Mouse (Mus musculus) heart, embryonic 13.5 days (tissue): ENCODE results near the gene Prn. TPM values are rescaled to one million over a fixed set of nuclear protein-coding genes. Genes with fewer than 3 reads are reported as not detected.

Experiments used
- ATAC-seq: fragments of 200-750 bp; cut with Nextera tagmentation; 2 replicates; pipeline ENCODE4 v1.8.0; 2017; ENCODE audit warnings: moderate TSS enrichment; ENCODE audit not compliant: insufficient number of reproducible peaks, low FRiP score, low TSS enrichment; ENCODE audit errors: extremely low read depth
- H3K27ac ChIP-seq: fragments of 300-500 bp; sonication (generic); replicated peaks from 2 replicates; pipeline ENCODE4 v1.5.1; 2015; ENCODE audit warnings: moderate library complexity, mild to moderate bottlenecking, inconsistent platforms
- H3K27me3 ChIP-seq: fragments of 300-500 bp; sonication (generic); replicated peaks from 2 replicates; pipeline ENCODE4 v1.6.1; 2015; ENCODE audit warnings: mild to moderate bottlenecking, inconsistent platforms
- H3K36me3 ChIP-seq: fragments of 300-500 bp; sonication (generic); 2 replicates; pipeline ENCODE4 v1.6.1; 2015; ENCODE audit warnings: mild to moderate bottlenecking, inconsistent platforms
- H3K4me1 ChIP-seq: fragments of 300-500 bp; sonication (generic); 2 replicates; pipeline ENCODE4 v1.6.1; 2015; ENCODE audit warnings: inconsistent platforms
- H3K4me2 ChIP-seq: fragments of 300-500 bp; sonication (generic); 2 replicates; pipeline ENCODE4 v1.6.1; 2015; ENCODE audit warnings: inconsistent platforms, mild to moderate bottlenecking, moderate library complexity
- H3K4me3 ChIP-seq: fragments of 300-500 bp; sonication (generic); 2 replicates; pipeline ENCODE4 v1.5.1; 2015; ENCODE audit warnings: moderate library complexity, mild to moderate bottlenecking, inconsistent platforms
- H3K9ac ChIP-seq: fragments of 300-500 bp; sonication (generic); 2 replicates; pipeline ENCODE4 v1.6.1; 2015; ENCODE audit warnings: inconsistent platforms, mild to moderate bottlenecking, moderate library complexity
- H3K9me3 ChIP-seq: fragments of 300-500 bp; sonication (generic); 2 replicates; pipeline ENCODE4 v1.6.1; 2016; ENCODE audit warnings: inconsistent platforms
- WGBS: fragments of 180-500 bp; shearing (Covaris S2); methylation state at CpG from one replicate; pipeline ENCODE4 v1.1.7; 2015; ENCODE audit warnings: mixed read lengths; 5-methylcytosine and 5-hydroxymethylcytosine counted together
- polyA plus RNA-seq: library from polyadenylated mRNA; unstranded; fragments of >200 nt; fragmentation: Nextera tagmentation; extraction: Ambion mirVana; gene quantifications from 2 replicates; pipeline ENCODE4 v1.2.1, GENCODE M21; 2015

Prn gene
- polyA plus RNA-seq, 1 experiment from 2014 or later = not detected

GRCm38 (mm10) chr2:132001696-132002334, 92.1 kb downstream of the Prn start:
- Histone ChIP-seq H3K27ac (no peak overlapping the region), H3K4me3 (no peak overlapping the region), H3K27me3 (no peaks in the 10 kb centered on the region), H3K4me2 (no peak overlapping the region), H3K36me3 (peaks cover 9% of the 10 kb centered on the region; the same call in 1 of the 2 replicates), H3K4me1 (peaks cover 23% of the 10 kb centered on the region), H3K9ac (no peak overlapping the region), H3K9me3 (no peaks in the 10 kb centered on the region)
- WGBS = 56% methylated on average over 13 of the region's 13 CpGs
- ATAC-seq = no peak

- H3K9me3 ChIP-seq = no peaks in the 10 kb centered on the region
- WGBS = 66% methylated on average over 5 of the region's 5 CpGs
- H3K27me3 ChIP-seq = no peaks in the 10 kb centered on the region
- no peak overlapping the region for H3K9ac ChIP-seq
- no peak overlapping the region for H3K27ac ChIP-seq
- ATAC-seq = no peak
- H3K36me3 ChIP-seq = peaks cover 6% of the 10 kb centered on the region; the same call in 1 of the 2 replicates
- H3K4me2 ChIP-seq = no peak overlapping the region
- H3K4me1 ChIP-seq = peaks cover 25% of the 10 kb centered on the region
- no peak overlapping the region for H3K4me3 ChIP-seq
Observed at GRCm38 (mm10) chr2:132003916-132004315, 94.2 kb downstream of the Prn start.

GRCm38 (mm10) chr2:132004495-132005136, 94.9 kb downstream of the Prn start:
- ATAC-seq = no peak
- WGBS = 82% methylated on average over 9 of the region's 9 CpGs
- H3K36me3 ChIP-seq = peaks cover 6% of the 10 kb centered on the region; the same call in 1 of the 2 replicates
- H3K9me3 ChIP-seq = no peaks in the 10 kb centered on the region
- H3K9ac ChIP-seq = no peak overlapping the region
- no peaks in the 10 kb centered on the region for H3K27me3 ChIP-seq
- no peak overlapping the region for H3K4me2 ChIP-seq
- peaks cover 25% of the 10 kb centered on the region for H3K4me1 ChIP-seq
- no peak overlapping the region for H3K27ac ChIP-seq
- no peak overlapping the region for H3K4me3 ChIP-seq

GRCm38 (mm10) chr2:132005445-132005844, 95.7 kb downstream of the Prn start:
- Histone ChIP-seq H3K4me2 (no peak overlapping the region), H3K9ac (no peak overlapping the region), H3K27ac (no peak overlapping the region), H3K36me3 (peaks cover 10% of the 10 kb centered on the region; the same call in 1 of the 2 replicates), H3K4me1 (peaks cover 25% of the 10 kb centered on the region), H3K4me3 (no peak overlapping the region), H3K9me3 (no peaks in the 10 kb centered on the region), H3K27me3 (no peaks in the 10 kb centered on the region)
- no peak for ATAC-seq
- WGBS = 76% methylated on average over 4 of the region's 4 CpGs

Other genes with a start within 250 kb of the Prn start
- gene Erv3, start 50.2 kb upstream of the Prn start, polyA plus RNA-seq = not detected in 2 replicates
- 82.0 and 91.8 TPM in 2 replicates for gene Prnp, start within 50 bp of the Prn start, polyA plus RNA-seq
- gene Prnd, start 40.9 kb downstream of the Prn start, polyA plus RNA-seq = 18.4 and 19.0 TPM in 2 replicates
- 5.5 and 5.8 TPM in 2 replicates for gene Rassf2, start 120.3 kb downstream of the Prn start, polyA plus RNA-seq
- gene Slc23a2, start 235.2 kb downstream of the Prn start, polyA plus RNA-seq = 8.7 and 9.2 TPM in 2 replicates